Mouse (Mus musculus) embryonic fibroblast, embryonic 13.5 days (primary cell): ENCODE results near the gene Ndfip2.

Experiments
- CTCF ChIP-seq: IDR thresholded peaks from 2 replicates; pipeline ENCODE4 v1.5.1; 2011; ENCODE audit warnings: mild to moderate bottlenecking, control low read depth, low read length, moderate library complexity, borderline replicate concordance; ENCODE audit not compliant: insufficient read depth
- POLR2A ChIP-seq: IDR thresholded peaks from 2 replicates; pipeline ENCODE4 v1.6.1; 2011; ENCODE audit warnings: low read depth, mild to moderate bottlenecking, control low read depth, low read length, moderate library complexity

DNA sequence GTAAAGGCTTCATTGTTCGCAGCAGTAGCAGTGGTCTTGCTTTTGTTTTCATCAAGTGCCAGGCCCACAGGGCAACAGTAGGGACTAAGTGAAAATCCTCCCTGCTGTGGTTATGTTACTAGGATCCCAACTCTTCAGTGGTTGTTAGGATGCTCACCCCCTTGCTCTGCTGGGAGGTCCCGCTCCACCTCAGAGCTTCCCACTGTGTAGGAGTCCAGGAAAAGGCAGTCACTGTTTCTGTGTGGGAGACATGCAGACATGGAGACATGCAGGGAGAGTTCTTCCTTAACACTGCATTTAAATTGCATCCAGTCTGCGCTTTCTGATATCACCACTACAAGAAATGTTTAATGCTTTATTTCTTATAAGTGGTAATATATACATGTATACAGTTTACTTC, 35.4 kb downstream of the Ndfip2 start:
- TF ChIP-seq POLR2A, result no peak
- no peak for TF ChIP-seq CTCF
